Mouse (Mus musculus) heart, embryonic 11.5 days (tissue): ENCODE measurements around the gene Gpc3. TPM values are rescaled to one million over a fixed set of nuclear protein-coding genes. Genes with fewer than 3 reads are reported as not detected.
"Not testable (repeated sequence)": the region's sequence is repeated elsewhere in the genome, so short reads cannot be mapped to it uniquely, and the experiment has no call there.

Experiments
- ATAC-seq: fragments of 200-750 bp; cut with Nextera tagmentation; replicated peaks from 2 replicates; pipeline ENCODE4 v1.8.0; 2017; ENCODE audit warnings: moderate library complexity; ENCODE audit not compliant: insufficient number of reproducible peaks, low FRiP score, low TSS enrichment
- H3K27ac ChIP-seq: fragments of 300-500 bp; sonication (generic); 2 replicates; pipeline ENCODE4 v1.5.1; 2014; ENCODE audit warnings: mild to moderate bottlenecking, low read depth, low read length
- H3K27me3 ChIP-seq: fragments of 300-500 bp; sonication (generic); 2 replicates; pipeline ENCODE4 v1.6.1; 2014; ENCODE audit warnings: mild to moderate bottlenecking, low read length, mixed read lengths; ENCODE audit not compliant: control insufficient read depth, insufficient read depth
- H3K36me3 ChIP-seq: fragments of 300-500 bp; sonication (generic); 2 replicates; pipeline ENCODE4 v1.6.1; 2014; ENCODE audit warnings: mild to moderate bottlenecking, low read length, moderate library complexity, mixed read lengths; ENCODE audit not compliant: control insufficient read depth, insufficient read depth
- H3K4me1 ChIP-seq: fragments of 300-500 bp; sonication (generic); 2 replicates; pipeline ENCODE4 v1.6.1; 2014; ENCODE audit warnings: low read length; ENCODE audit not compliant: control insufficient read depth, insufficient read depth
- H3K4me2 ChIP-seq: fragments of 300-500 bp; sonication (generic); 2 replicates; pipeline ENCODE4 v1.6.1; 2014; ENCODE audit warnings: mild to moderate bottlenecking, moderate library complexity
- H3K4me3 ChIP-seq: fragments of 300-500 bp; sonication (generic); 2 replicates; pipeline ENCODE4 v1.5.1; 2014; ENCODE audit warnings: low read depth, low read length
- H3K9ac ChIP-seq: fragments of 300-500 bp; sonication (generic); 2 replicates; pipeline ENCODE4 v1.6.1; 2014; ENCODE audit warnings: mild to moderate bottlenecking, low read depth, low read length, moderate library complexity
- H3K9me3 ChIP-seq: fragments of 300-500 bp; sonication (generic); replicated peaks from 2 replicates; pipeline ENCODE4 v1.6.1; 2016; ENCODE audit warnings: low read length; ENCODE audit not compliant: control insufficient read depth
- WGBS: fragments of 180-500 bp; shearing (Covaris S2); extraction: QIAGEN DNeasy Blood & Tissue Kit; methylation state at CpG from one replicate; pipeline ENCODE4 v1.1.7; 2014; ENCODE audit not compliant: insufficient replicate concordance; 5-methylcytosine and 5-hydroxymethylcytosine counted together
- polyA plus RNA-seq: library from polyadenylated mRNA; unstranded; fragments of >200 nt; fragmentation: Nextera tagmentation; extraction: Ambion mirVana; gene quantifications from 2 replicates; pipeline ENCODE4 v1.2.1, GENCODE M21; 2014

The Gpc3 gene
- polyA plus RNA-seq, 1 experiment from 2014 or later, result 600 TPM

GRCm38 (mm10) chrX:52366826-52367225 is 246.9 kb downstream of the Gpc3 start:
- 68% methylated on average over 5 of the region's 5 CpGs for WGBS
- ATAC-seq, result no peak
- Histone ChIP-seq H3K4me3 (no peak overlapping the region), H3K9ac (no peak overlapping the region), H3K9me3 (no peaks in the 10 kb centered on the region), H3K4me1 (no peaks in the 10 kb centered on the region), H3K36me3 (no peaks in the 10 kb centered on the region), H3K27ac (no peak overlapping the region), H3K27me3 (no peaks in the 10 kb centered on the region), H3K4me2 (no peak overlapping the region)

DNA sequence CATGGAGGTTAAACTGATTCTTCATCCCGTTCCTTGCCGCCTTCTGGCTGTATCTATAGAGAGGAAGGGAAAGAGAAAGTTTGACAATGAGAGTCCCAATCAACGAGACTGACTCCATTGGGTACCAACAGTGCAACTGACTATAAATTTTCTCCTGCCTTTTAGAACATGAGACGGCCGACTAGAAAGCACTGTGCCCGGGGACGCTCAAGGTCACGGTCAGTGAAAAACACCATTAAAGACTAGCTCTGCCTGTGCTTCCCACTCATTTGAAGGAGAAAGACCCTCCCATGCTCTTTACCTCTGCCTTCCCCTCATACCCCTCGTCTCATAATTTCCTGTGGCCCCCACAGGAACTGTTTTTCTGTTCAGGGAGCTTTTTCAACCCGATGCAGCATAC is 248.0 kb downstream of the Gpc3 start:
- Histone ChIP-seq H3K4me2 (no peak overlapping the region), H3K27ac (no peak overlapping the region), H3K9ac (no peak overlapping the region), H3K36me3 (no peaks in the 10 kb centered on the region), H3K27me3 (no peaks in the 10 kb centered on the region), H3K9me3 (no peaks in the 10 kb centered on the region), H3K4me1 (no peaks in the 10 kb centered on the region), H3K4me3 (no peak overlapping the region)
- ATAC-seq, result no peak
- 81% methylated on average over 10 of the region's 10 CpGs for WGBS

GRCm38 (mm10) chrX:52362241-52363011 is 251.3 kb downstream of the Gpc3 start:
- H3K27me3 ChIP-seq, result no peaks in the 10 kb centered on the region
- no peak overlapping the region for H3K4me3 ChIP-seq
- WGBS, result 87% methylated on average over 4 of the region's 4 CpGs
- H3K4me1 ChIP-seq, result no peaks in the 10 kb centered on the region
- H3K36me3 ChIP-seq, result no peaks in the 10 kb centered on the region
- H3K27ac ChIP-seq, result no peak overlapping the region
- no peak overlapping the region for H3K4me2 ChIP-seq
- ATAC-seq, result no peak
- no peaks in the 10 kb centered on the region for H3K9me3 ChIP-seq
- no peak overlapping the region for H3K9ac ChIP-seq

DNA sequence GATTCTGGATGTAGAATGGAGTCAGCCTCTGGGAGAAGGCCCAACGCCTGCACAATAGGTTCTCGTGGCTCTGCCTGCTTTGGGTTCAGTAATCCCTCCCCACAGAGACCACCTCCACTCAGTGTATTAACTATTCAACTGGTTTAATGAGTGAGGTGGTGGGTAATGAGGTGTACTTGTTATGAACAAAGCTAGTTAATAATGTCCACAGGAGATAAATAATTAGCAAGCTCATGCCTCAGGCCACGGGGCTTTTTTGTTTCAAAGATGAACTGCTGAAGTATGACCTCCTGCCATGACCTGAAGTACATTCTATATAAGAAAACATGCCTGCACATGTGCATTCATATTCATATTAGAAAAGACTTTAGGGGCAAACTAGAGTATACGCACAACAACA is 260.8 kb downstream of the Gpc3 start:
- H3K27ac ChIP-seq, result no peak overlapping the region
- H3K27me3 ChIP-seq, result no peaks in the 10 kb centered on the region
- ATAC-seq, result no peak
- no peaks in the 10 kb centered on the region for H3K9me3 ChIP-seq
- H3K4me2 ChIP-seq, result no peak overlapping the region
- H3K4me1 ChIP-seq, result no peaks in the 10 kb centered on the region
- H3K4me3 ChIP-seq, result no peak overlapping the region
- no peak overlapping the region for H3K9ac ChIP-seq
- H3K36me3 ChIP-seq, result no peaks in the 10 kb centered on the region
- WGBS, result 78% methylated on average over 4 of the region's 4 CpGs

- 76% methylated on average over 5 of the region's 5 CpGs for WGBS
- H3K9ac ChIP-seq, H3K36me3 ChIP-seq, H3K4me2 ChIP-seq, ATAC-seq, H3K27ac ChIP-seq, H3K9me3 ChIP-seq, H3K4me1 ChIP-seq, H3K4me3 ChIP-seq, H3K27me3 ChIP-seq: not testable (repeated sequence)
Measured at GRCm38 (mm10) chrX:52350631-52351030, 263.1 kb downstream of the Gpc3 start.

GRCm38 (mm10) chrX:52348773-52349172 is 265.0 kb downstream of the Gpc3 start:
- no peaks in the 10 kb centered on the region for H3K36me3 ChIP-seq
- no peak overlapping the region for H3K4me3 ChIP-seq
- H3K27me3 ChIP-seq, result no peaks in the 10 kb centered on the region
- H3K9ac ChIP-seq, result no peak overlapping the region
- no peak overlapping the region for H3K27ac ChIP-seq
- ATAC-seq, result no peak
- no peaks in the 10 kb centered on the region for H3K9me3 ChIP-seq
- WGBS, result 58% methylated on average over 6 of the region's 6 CpGs
- H3K4me1 ChIP-seq, result no peaks in the 10 kb centered on the region
- no peak overlapping the region for H3K4me2 ChIP-seq

DNA sequence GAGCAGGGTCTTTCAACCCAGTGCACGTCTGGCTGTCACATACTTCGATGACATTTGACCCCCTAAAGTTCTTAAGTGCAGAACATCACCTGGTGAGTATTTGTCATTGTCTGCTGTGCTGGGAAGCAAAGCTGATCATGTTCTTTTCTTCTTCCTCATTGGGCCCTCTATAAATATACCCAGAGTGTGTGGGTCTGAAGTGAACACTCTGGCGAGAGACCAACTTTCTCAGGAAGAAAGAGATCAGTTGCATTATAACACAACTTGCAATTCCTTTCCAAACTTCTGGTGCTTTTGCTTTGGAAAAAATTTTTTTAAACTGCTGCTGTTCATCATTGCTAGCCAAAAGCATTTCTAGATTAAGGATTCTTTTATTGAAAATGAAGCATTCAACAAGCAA is 269.7 kb downstream of the Gpc3 start:
- Histone ChIP-seq H3K9ac (no peak overlapping the region), H3K4me1 (no peaks in the 10 kb centered on the region), H3K27ac (no peak overlapping the region), H3K4me3 (no peak overlapping the region), H3K4me2 (no peak overlapping the region), H3K36me3 (no peaks in the 10 kb centered on the region), H3K27me3 (no peaks in the 10 kb centered on the region), H3K9me3 (no peaks in the 10 kb centered on the region)
- 63% methylated on average over 3 of the region's 3 CpGs for WGBS
- no peak for ATAC-seq

DNA sequence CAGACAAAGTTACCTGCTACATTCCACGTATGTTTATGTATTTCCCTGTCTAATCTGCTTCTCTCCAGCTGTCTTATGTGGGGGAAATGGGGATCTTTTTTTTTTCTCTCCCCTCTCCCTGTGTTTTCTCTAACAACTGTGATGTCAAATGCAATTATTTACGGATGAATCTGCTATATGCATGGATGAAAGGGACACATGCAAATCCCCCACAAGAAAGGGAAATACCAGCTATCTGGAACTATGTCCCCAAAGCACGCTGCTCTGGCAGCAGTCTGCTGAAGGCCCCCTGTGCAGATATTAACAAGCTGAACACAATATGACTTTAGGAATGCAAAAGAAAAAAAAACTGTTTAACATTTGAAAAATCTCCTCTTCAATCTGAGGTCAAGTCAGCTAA is 273.5 kb downstream of the Gpc3 start:
- no peak overlapping the region for H3K9ac ChIP-seq
- H3K4me3 ChIP-seq, result no peak overlapping the region
- 75% methylated on average over 3 of the region's 3 CpGs for WGBS
- no peak overlapping the region for H3K27ac ChIP-seq
- H3K4me1 ChIP-seq, result no peaks in the 10 kb centered on the region
- no peak overlapping the region for H3K4me2 ChIP-seq
- no peaks in the 10 kb centered on the region for H3K27me3 ChIP-seq
- no peaks in the 10 kb centered on the region for H3K36me3 ChIP-seq
- ATAC-seq, result no peak
- no peaks in the 10 kb centered on the region for H3K9me3 ChIP-seq

- H3K9ac ChIP-seq, result no peak overlapping the region
- no peaks in the 10 kb centered on the region for H3K9me3 ChIP-seq
- no peak overlapping the region for H3K27ac ChIP-seq
- WGBS, result 82% methylated on average over 4 of the region's 4 CpGs
- H3K36me3 ChIP-seq, result no peaks in the 10 kb centered on the region
- H3K4me1 ChIP-seq, result no peaks in the 10 kb centered on the region
- no peak overlapping the region for H3K4me3 ChIP-seq
- no peaks in the 10 kb centered on the region for H3K27me3 ChIP-seq
- ATAC-seq, result no peak
- H3K4me2 ChIP-seq, result no peak overlapping the region
Measured at GRCm38 (mm10) chrX:52321791-52322190, 292.0 kb downstream of the Gpc3 start.
